Mouse (Mus musculus) forebrain, postnatal 0 days (tissue): ENCODE measurements around the gene Vmn2r33. TPM values are rescaled to one million over a fixed set of nuclear protein-coding genes. Genes with fewer than 3 reads are reported as not detected.
"Not testable (repeated sequence)": the region's sequence is repeated elsewhere in the genome, so short reads cannot be mapped to it uniquely, and the experiment has no call there.

Experiments used
- ATAC-seq: fragments of 200-750 bp; cut with Nextera tagmentation; 2 replicates; pipeline ENCODE4 v1.8.0; 2017; ENCODE audit warnings: mild to moderate bottlenecking, moderate library complexity
- DNase-seq: peaks from one replicate; pipeline ENCODE4 v3.0.0-alpha.2; 2015
- H3K27ac ChIP-seq: fragments of 300-500 bp; sonication (generic); 2 replicates; pipeline ENCODE4 v1.5.1; 2014; ENCODE audit warnings: low read depth, mild to moderate bottlenecking, antibody characterized with exemption, low read length, moderate library complexity, mixed read lengths
- H3K27me3 ChIP-seq: fragments of 300-500 bp; sonication (generic); 2 replicates; pipeline ENCODE4 v1.6.1; 2014; ENCODE audit warnings: mild to moderate bottlenecking, low read length, mixed read lengths; ENCODE audit not compliant: insufficient read depth
- H3K36me3 ChIP-seq: fragments of 300-500 bp; sonication (generic); 2 replicates; pipeline ENCODE4 v1.6.1; 2014; ENCODE audit warnings: mild to moderate bottlenecking, moderate library complexity; ENCODE audit not compliant: insufficient read depth
- H3K4me1 ChIP-seq: fragments of 300-500 bp; sonication (generic); 2 replicates; pipeline ENCODE4 v1.6.1; 2014; ENCODE audit warnings: antibody characterized with exemption; ENCODE audit not compliant: insufficient read depth
- H3K4me2 ChIP-seq: fragments of 300-500 bp; sonication (generic); 2 replicates; pipeline ENCODE4 v1.6.1; 2014; ENCODE audit warnings: low read depth, mild to moderate bottlenecking, moderate library complexity
- H3K4me3 ChIP-seq: fragments of 300-500 bp; sonication (generic); 2 replicates; pipeline ENCODE4 v1.5.1; 2014; ENCODE audit warnings: low read depth, low read length, mixed read lengths
- H3K9ac ChIP-seq: fragments of 300-500 bp; sonication (generic); 2 replicates; pipeline ENCODE4 v1.6.1; 2014; ENCODE audit warnings: mild to moderate bottlenecking
- H3K9me3 ChIP-seq: fragments of 300-500 bp; sonication (generic); 2 replicates; pipeline ENCODE4 v1.6.1; 2016; ENCODE audit warnings: low read length
- polyA plus RNA-seq: library from polyadenylated mRNA; unstranded; fragments of >200 nt; fragmentation: Nextera tagmentation; extraction: Ambion mirVana; gene quantifications from 2 replicates; pipeline ENCODE4 v1.2.1, GENCODE M21; 2015
- total RNA-seq: library from RNA; depleted of rRNA; stranded (reverse); fragments of >200 nt; gene quantifications from 2 replicates; pipeline ENCODE4 v1.2.3, GENCODE M21; 2014; rRNA removed

The Vmn2r33 gene
- total RNA-seq (not detected in 2 replicates), polyA plus RNA-seq (not detected in 2 replicates)

DNA sequence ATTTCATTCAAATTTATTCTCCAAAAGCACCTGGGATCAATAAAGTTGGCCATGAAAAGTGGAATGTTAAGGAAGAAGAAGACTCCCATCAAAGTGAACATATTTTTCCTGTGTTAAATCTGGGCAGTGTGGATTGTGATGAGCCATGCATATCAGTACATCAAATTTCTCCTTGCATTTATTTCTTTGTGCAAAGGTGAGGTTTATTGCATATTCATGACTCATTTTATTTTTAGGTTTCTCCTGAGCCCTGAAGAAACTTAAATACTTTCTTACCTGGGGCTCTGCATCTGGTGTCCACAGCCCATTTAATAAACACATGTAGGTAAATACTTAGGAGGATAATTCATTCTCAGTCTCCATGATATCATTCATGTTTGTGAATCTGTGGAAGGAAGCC, at the start of gene Vmn2r33:
Vmn2r33 (minus strand) TSS at position 101 of the 400 bp plus-strand sequence.
- not testable (repeated sequence) for H3K4me3 ChIP-seq, ATAC-seq, H3K27ac ChIP-seq, H3K4me2 ChIP-seq, H3K27me3 ChIP-seq, DNase-seq, H3K9me3 ChIP-seq, H3K9ac ChIP-seq, H3K4me1 ChIP-seq, H3K36me3 ChIP-seq

Other genes with a start within 250 kb of the Vmn2r33 start
- gene Vmn2r30, start 229.2 kb downstream of the Vmn2r33 start, total RNA-seq = not detected in 2 replicates
- gene Vmn2r30, start 229.2 kb downstream of the Vmn2r33 start, polyA plus RNA-seq = not detected in 2 replicates
- gene Gm45783, start 192.2 kb downstream of the Vmn2r33 start, total RNA-seq = not detected in 2 replicates
- not detected in 2 replicates for gene Gm45783, start 192.2 kb downstream of the Vmn2r33 start, polyA plus RNA-seq
- gene Vmn2r31, start 167.1 kb downstream of the Vmn2r33 start, total RNA-seq = not detected in 2 replicates
- gene Vmn2r31, start 167.1 kb downstream of the Vmn2r33 start, polyA plus RNA-seq = not detected in 2 replicates
- gene Vmn2r32, start 86.8 kb downstream of the Vmn2r33 start, total RNA-seq = not detected in 2 replicates
- not detected in 2 replicates for gene Vmn2r32, start 86.8 kb downstream of the Vmn2r33 start, polyA plus RNA-seq
- not detected in 2 replicates for gene Vmn2r34, start 122.7 kb upstream of the Vmn2r33 start, total RNA-seq
- not detected in 2 replicates for gene Vmn2r34, start 122.7 kb upstream of the Vmn2r33 start, polyA plus RNA-seq